Mouse (Mus musculus): ENCODE results near the gene Slc25a22.

The Slc25a22 gene

DNA sequence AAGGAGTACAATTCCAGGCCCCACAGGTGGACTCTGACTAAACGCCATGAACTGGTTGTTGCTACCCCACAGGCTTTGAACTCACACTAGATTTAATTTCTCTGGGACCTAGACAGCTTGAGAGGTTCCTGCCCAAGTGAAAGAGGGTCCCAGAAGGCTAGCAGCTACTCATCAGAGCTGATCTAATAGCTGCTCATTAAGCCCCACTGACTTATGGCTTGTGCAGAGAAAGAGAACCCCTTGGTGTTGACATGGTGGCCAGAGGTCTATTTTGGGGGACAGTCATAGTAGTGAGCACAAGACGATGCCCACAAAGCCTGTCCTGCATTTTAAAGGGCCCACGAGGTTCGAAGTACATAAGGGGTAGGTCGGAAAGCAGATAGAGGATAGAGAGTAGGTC is 36.5 kb upstream of the Slc25a22 start:
- intact Hi-C loops (cut with DNase I): no loop called here

DNA sequence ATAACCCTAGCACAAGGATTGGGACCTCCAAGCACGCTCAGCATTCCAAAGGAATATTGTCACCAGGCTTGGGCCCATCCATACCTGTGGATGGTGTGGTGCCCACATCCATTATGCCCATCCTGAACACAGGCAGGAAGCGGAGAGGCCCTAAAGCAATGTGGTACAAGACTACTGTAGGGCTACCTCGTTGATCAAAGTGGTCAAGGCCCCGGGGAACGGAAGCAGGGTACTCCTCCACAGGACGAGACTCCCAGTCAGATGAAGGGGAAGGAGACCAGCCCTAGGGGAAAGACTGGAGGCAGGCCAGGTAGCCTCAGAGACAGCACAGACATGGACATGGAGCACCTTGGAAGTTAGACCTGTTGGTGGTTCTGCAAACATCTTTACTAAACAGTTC is 35.1 kb upstream of the Slc25a22 start:
- intact Hi-C loops (cut with DNase I): no loop called here

DNA sequence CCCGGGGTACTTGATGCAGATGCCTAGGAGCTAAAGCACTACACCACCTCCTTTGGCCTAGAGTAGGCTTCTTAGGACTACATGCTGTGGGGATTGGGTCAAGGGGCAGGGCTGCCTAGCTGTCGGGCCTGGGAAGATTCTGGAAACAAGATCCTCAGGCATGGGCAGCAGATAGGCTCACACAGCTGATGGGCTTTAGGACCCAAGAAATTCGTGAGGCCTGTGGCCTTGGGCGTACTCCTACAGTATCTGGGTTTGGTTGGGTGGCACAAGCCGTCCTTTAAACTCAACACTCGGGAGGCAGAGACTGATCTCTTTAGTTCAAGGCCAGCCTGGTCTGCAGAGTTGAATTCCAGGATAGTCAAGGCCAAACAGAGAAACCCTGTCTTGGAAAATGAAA is 34.5 kb upstream of the Slc25a22 start:
- intact Hi-C loops (cut with DNase I): no loop called here

DNA sequence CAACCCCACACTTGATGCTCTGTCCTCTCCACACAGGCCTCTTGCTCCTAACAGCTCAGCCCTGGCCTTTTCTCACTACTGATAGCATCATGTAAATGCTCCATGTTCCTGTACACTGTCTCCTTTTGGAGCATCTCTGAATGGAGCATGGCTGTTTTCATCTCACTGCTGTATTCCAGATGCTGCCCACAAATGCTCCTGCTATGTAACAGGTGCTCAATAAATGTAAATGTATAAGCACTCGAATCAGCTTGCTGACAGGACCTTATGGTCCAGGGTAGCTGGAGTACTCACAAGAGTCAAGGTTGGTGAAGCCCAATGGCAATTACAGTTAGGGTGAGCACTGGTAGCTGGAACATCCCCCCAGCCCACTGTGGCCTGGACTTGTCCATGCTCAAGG is 33.5 kb upstream of the Slc25a22 start:
- intact Hi-C loops (cut with DNase I): no loop called here

DNA sequence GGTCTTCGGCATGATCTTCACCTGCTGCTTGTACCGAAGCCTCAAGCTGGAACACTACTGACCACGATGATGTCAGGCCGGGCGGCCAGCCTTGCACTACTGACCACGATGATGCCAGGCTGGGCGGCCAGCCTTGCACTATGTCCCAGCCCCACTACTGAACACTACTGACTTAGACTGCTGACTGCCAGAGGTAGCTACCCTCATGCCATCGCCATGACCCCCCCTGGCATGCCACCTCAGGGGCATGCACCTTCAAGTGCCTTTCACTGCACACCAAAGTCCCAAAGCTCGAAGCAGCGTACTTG is 32.9 kb upstream of the Slc25a22 start:
- intact Hi-C loops (cut with DNase I): no loop called here

DNA sequence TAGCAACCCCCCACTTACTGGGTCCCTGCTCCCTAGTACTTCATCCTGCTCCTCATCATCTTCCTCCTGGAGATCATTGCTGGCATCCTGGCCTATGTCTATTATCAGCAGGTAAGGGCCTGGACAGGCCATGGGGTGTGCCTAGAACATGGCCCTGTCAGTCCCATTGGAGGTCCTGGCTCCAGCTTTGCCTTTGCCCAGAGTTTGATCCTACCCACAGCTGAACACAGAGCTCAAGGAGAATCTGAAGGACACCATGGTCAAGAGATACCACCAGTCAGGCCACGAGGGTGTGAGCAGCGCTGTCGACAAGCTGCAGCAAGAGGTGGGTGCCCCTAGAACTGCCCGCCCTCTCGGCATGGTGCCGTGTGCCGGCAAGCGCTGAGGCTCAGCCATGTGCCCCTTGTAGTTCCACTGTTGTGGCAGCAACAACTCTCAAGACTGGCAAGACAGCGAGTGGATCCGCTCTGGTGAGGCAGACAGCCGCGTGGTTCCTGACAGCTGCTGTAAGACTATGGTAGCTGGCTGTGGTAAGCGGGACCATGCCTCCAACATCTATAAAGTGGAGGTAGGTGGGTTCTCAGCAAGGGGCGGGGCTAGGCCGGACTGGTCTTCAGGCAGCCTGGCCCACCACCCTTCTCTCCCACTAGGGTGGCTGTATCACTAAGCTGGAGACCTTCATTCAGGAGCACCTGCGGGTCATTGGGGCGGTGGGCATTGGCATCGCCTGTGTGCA is 32.4 kb upstream of the Slc25a22 start:
- intact Hi-C loops (cut with DNase I): no loop called here

DNA sequence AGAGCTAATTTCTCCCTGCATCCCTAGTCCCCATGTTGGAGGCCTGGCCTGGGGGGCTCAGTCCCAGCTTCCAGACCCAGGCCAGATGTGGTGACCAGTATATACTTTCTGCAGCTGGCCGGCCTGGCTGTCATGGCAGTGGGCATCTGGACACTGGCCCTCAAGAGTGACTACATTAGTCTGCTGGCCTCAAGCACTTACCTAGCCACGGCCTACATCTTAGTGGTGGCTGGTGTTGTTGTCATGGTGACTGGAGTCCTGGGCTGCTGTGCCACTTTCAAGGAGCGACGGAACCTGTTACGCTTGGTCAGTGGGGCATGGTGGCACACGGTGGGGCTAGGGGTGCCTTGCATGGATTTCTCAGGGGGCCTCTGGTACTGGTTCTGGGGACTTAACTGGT is 31.7 kb upstream of the Slc25a22 start:
- intact Hi-C loops (cut with DNase I): no loop called here

DNA sequence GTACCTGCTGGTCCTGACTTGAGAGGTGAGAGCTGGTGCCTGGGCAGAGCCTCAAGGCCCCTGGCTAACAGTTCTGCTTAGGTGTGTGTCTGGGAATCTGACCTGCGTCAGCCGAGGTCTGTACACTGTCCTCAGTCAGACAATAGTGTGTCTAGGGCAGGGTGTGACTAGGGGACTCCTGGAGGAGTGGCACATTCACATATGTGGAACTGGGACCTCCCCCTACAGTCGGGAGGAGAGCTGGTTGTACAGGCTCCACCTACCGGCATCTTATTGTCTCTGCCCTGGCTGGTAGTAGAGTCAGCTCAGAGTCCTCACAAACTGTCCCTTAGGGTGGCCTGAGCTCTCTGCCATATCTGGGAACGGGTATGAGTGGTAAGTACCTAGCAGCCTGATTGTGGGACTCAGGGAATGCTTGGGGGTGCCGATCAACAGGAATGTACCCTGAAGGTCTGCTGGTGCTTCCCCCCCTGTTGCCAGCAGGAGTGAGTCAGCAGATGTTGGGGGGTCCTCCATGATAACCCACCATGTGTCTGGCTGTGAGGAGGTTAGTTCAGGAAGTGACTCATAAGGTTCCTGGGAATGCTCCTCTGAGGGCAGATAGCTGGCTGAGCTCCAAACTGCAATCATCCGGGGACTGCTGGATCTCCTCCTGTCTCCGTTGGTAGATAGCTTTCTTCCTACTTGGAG is 31.0 kb upstream of the Slc25a22 start:
- intact Hi-C loops (cut with DNase I): loop anchor here (1.0 kb wide), 1 partner anchor 8 kb away; no protein-coding TSS in a partner anchor

DNA sequence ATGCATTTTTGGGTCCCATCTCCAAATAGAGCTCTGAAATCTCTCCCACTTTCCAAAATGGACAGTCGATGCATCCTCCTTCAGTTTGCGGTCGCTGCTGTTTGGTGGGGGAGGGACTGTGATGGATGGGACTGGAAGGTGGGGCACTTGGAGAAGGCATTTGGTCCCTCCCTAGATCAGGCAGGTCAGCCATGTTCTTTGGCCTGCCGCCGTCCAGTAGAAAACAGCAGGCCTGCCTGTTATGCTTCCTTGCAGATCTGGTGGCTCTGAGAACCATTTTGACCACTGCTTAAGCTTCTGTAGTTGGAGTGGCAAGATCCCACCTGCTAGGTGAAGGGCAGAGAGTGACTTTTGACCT is 30.5 kb upstream of the Slc25a22 start:
- intact Hi-C loops (cut with DNase I): loop anchor here (1.0 kb wide), 1 partner anchor 8 kb away; no protein-coding TSS in a partner anchor

DNA sequence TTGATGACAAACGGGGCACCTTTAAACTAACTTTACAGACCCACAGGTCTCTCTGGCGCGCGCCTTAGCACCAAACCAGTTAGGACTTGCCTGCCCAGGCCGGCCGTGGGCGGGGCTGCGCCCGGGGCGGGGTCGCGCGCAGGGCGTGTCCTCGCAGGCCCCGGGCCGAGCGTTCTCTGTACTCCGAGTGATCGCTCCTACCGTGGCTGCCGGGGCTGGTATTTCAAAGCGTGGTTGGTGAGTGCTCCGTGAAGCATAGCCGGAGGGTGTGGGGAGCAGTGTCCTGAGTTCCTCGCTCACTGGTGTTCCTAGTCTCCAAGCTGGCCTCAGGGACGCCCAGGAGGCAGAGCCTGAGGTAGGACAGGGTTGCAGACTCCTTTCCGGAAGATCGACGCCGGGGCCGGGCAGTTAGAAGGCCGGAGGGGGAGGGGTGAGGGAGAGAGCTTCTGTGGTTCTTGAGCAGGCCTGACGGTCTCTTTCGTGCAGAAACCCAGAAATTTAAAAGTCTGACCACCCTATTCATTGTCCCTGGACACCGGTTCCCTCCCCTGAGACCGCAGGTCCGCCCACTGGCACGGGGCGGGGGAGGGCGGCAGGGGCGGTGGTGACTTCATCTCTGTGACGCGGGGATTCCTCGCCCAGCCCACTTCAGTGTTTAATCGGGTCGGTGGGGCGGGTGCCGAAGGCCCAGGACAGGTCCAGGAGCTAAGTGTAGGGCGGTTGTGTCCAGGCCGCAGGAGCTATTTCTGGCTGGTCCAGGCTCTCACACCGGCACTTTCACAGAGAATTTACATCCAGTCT is 29.7 kb upstream of the Slc25a22 start, which contains the start of gene Cd151:
Gene Cd151, plus strand, starts transcription at position 163 of the 801 bp plus-strand sequence.
- intact Hi-C loops (cut with DNase I): loop anchor here (1.0 kb wide), 1 partner anchor 9 kb away; no protein-coding TSS in a partner anchor

DNA sequence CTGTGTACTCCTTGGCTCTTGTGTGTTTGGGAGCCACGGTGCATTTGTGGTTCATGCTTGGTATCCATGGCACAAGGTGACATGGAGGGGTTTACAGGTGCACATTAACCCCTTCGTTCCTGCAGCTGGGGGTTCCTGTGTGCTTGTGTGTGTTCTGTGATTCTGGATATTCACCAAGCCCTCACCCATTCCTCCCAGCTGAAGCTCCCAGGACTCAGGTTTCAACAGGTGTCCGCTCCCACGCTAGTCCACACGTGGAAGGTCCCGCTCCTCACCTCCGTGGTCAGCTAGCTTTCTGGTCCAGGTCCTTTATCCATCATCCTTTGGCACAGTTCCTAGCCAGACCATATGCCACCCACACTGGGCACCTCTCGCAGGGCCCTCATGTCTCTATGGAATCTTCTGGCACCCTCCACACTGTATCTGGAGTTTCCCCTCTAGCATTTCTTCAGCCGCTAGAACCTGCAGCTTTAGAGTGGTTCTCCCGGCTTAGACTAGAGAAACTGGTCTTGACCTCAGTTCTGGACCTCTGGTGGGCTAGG is 29.0 kb upstream of the Slc25a22 start:
- intact Hi-C loops (cut with DNase I): no loop called here

DNA sequence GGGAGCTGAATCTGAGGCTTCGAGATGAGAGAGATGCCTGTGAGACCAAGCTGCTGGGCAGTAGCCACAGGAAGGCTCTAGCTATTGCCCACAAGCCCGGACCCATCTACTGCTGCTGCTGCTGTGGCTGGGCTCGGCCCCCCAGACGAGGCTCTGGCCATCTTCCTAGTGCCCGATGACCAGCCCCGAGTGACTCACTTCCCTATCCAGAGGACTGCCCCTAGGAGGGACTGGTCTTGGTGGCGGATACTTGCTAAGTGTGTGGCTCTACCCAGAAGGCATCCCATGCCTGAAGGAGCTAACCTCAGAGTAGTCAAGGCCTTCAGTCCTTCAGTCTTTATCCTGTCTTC is 28.3 kb upstream of the Slc25a22 start:
- intact Hi-C loops (cut with DNase I): no loop called here

DNA sequence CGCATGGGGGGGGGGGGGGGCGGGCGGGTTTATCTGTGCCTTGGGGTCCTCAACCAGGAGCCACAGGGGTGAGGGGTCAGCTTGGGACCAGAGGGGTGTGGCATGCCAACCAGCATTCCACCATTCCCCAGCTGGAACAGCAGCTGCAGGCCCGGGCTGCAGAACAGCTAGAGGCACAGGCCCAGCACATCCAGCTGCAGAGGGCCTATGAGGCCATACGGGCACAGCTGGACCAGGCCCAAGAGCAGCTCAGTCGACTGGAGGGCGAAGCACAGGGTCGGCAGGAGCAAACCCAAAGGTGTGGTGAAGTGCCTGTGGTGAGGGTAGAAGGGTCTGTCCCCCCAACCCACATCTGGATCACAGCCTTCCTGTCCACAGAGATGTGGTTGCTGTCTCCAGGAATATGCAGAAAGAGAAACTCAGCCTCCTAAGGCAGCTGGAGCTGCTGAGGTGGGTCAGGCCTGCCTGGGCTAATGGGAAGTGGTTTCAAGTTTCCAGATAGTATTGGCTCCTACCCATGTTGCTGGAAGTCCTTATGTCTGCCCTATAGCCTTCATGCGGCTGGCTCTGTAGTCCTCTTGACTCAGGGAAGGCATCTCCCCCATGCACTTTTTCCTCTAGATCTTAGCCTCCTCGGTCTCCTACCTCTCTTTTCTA is 27.8 kb upstream of the Slc25a22 start:
- intact Hi-C loops (cut with DNase I): no loop called here

DNA sequence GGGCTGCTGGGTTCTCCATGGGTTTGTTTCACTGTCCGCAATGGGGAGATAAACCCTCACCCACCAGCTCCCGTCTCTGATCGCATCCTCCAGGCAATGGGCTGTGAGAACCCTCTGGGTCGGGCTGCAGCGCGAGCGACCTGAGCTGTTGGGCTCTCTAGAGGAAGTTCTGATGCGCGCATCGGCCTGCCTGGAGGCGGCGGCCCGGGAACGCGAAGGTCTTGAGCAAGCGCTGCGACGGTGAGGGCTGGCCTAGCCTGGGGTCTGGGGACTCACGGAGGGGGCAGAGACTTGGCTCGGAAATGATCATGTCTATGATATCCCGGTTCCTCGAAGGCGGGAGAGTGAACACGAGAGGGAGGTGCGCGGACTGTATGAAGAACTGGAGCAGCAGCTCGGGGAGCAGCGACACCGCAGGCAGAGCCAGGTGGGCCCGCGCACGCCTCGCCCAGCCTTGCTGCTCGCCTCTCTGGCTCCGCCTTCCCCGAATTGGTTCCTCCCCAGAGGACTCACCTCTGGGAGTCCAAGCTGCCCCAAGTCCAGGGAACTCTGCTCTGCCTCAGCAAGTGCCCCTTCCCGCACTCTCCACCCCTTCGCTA is 27.0 kb upstream of the Slc25a22 start:
- intact Hi-C loops (cut with DNase I): no loop called here

DNA sequence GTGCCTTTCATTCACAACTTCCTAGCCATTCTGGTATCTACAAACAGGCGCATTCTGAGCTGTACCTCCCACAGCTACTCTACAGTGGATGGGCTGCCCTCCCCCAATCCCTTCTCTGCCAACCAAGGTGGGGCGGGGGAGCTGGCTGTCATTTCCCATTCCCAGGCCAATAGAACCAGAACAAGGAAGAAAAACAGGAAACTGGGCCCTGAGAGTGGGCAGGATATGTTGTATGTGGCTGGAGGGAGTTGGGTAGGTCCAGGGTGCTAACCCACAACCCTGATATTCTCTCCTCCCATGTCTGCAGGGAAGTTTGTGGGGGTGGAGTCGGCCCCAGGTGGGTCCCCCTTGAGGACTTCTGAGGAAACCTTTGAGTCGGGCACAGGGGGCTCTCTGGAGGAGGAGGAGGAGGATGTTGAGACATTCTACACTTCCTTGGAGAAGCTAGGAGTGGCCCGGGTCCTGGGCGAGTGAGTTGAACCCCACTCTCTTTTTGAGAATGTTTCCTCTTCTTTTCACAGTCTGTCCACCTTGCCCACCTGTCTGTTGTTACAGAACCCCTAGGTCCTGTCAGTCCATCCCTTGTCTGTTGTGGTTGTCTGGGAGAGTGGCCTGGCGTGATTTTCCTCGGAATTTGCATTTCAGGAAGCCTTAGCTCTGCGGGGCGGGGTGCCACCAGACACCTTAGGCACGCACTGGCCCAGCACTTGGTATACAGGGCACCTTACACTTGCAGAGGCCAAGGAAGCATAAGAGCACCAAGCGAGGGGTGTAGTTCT is 26.3 kb upstream of the Slc25a22 start:
- intact Hi-C loops (cut with DNase I): no loop called here

DNA sequence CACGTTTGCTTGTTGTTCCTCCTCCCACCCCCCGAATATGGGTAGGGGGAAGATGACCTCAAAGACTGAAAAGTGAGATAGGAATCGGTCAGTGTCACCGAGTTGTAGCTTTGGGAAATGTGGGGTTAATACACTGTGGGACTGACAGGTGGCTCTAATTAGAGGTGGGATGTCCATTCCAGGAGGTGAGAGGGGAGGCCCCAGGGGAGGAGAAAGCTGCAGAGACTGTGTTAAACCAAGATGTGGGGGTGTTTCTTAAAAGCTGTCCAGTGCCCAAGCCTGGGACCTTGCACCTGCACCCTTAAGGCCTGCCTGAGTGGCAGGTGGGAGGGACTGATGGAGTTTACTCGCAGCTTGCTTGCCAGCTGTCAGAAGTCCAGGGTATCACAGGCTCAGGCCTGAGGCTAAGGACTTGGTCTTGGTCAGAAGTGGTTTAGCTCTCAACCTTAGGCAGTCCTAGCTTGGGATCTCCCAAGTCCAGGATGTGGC is 24.7 kb upstream of the Slc25a22 start:
- intact Hi-C loops (cut with DNase I): no loop called here

DNA sequence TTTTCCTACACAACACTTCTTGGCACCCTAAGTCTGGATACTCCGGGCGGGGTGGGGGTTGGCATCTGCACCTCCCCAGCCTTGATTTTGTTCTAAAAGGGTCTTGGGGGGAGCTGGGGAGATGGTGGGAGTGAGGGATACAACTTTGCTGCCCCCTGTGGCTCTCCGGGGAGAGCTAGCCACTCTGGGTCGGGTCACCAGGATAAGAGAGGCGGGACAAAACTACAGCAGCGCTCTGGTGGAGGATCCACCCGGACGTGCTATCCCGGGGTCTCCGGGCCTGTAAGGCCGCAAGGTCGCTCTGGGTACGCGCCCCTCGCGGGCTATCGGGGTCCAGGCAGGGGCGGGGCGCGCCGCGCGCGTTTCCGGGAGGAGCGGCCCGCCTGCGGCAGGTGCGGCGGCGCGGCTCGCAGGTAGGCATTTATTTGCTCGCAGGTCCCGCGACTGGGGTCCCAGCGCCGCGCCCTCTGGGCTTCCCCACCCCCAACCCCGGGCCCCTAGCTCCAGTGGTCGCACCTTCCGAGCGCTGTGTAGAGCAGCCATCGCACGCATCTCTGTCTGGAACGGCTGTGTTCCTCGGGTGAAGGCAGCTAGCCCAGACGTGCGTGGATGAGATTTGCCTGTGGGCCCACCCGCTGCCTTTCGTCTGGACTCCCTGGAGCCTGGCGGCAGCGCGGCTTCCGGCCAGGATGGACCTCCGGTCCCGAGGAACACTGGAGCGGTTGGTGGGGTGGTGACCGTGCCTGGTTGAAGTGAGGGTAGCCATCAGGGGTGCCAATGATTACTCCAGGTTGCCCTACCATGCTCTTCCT is 24.0 kb upstream of the Slc25a22 start:
- intact Hi-C loops (cut with DNase I): no loop called here

DNA sequence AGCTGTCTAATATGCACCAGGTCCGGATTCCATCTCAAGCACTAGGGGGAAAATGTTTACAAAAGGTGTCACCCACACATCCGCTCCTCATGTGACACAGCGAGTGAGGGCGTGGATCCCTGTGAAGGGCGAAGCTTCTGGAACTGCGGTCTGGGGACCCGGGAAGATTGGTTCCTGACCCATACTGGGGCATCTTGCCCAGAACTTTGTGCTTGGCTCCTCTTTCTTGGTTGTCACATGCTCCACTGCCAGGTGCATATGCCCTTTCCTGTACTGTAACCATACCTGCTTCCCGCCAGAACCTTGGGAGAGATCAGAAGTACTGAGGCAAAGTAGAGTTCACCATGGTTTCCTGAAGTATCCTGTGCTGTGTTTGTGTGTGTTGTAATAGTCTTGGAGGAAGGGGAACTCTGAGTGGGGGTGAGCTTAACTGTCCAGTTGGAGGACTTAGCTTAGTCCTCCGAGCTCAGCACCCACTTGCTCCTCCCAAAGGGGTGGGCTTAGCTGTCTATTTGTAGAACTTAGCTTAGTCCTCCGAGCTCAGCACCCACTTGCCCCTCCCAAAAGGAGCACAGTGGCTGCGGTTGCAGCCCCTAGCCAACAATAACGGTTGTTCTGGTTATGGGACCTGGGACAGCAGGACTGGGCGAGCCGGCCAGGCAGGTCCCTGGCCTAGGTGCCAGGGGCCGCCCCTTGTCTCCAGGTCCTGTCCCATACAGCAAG is 22.9 kb upstream of the Slc25a22 start, which contains the start of gene Cracr2b:
Gene Cracr2b, plus strand, starts transcription at position 704 of the 723 bp plus-strand sequence.
- intact Hi-C loops (cut with DNase I): no loop called here

DNA sequence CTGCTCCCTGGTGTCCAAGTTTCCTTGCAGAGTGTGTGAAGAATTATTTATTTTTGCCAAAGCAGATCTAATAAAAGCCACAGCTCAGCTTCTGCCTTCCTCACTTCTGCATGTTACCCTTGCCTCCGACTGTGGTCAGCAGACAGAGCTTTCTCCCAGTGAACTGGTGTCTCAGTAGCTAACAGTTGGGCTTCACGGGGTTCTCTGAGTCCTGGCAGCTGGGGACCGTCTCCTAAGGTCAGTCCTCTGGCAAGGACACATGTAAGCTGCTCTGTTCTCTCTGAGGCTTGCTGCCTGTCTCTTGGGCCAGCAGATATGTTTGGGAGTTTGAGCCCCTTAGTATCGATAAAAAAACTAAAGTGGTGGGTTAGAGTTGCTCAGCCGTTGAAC is 22.3 kb upstream of the Slc25a22 start:
- intact Hi-C loops (cut with DNase I): no loop called here

All from adrenal gland (tissue).